Mouse (Mus musculus) E14TG2a.4 (cell line): ENCODE data around the gene Cyp19a1.

ENCODE experiments used
- CTCF ChIP-seq: conservative IDR thresholded peaks from 2 replicates; pipeline ENCODE4 v1.5.1; 2014; ENCODE audit warnings: low read length
- NANOG ChIP-seq: IDR thresholded peaks from 2 replicates; pipeline ENCODE4 v1.6.1; 2014; ENCODE audit warnings: borderline replicate concordance, low read length, mixed read lengths

DNA sequence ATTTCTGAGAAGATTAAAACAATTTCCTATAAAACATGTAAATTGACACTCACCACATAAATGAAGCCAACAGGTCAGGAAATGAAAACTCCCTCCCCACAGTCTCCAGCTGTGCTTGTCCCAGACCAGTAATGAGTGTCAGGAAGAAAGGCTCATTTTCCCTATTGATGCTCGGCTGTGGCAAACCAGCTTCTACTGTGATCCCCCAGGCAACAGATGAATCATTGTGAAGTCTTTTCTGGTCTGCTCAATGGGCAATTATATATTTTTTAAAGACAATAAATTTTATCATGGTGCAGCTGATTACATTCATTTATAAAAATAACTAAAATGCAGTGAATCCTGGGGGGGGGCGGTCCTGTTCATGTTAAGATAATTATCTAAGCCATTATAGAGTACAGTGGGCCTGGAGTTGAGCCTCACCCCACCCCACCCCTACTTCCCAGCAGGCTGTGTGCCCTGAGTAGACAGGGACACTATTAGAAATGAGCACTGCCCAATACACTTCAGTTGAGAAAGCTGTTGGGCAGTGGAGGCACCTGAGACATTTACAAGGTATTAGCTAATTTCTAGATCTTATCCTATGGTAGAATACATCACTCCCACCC is 40.9 kb upstream of the Cyp19a1 start:
- TF ChIP-seq CTCF (no peak), NANOG (no peak)
